Comparison of ENCODE assay signal across 9 mouse cellular contexts in the genomic region with DNA sequence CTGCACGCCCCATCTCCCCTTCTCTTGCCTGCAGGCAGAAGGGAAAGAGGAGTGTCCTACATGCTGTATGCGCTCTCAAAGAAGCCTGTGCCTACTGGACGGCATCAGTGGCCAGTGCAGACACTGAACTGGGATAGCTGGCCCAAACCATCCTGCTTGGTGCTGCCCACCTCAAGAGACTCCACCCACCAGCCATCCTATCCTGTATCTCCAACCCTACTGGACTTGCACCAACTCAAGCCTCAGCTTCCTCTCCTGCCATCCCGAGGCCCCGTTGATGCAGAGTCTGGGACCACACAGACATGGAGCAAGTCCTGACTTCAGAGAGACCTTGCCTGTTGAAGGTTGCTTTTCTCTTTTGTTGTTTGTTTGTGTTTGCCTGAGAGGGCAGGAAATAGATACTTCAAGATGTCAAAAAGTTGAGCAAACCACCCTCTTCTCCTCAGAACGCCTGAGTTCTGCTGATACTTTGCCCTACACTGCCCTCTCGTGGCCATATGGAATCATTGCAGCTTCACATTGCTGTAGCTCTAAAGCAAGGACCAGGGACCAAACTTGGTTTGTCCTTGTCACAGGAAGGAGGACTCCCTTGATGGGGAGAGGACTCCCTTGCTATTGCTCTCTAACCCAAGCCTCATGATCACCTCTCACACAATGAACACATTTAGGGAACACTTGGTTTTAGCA. TPM values are rescaled to one million over a fixed set of nuclear protein-coding genes. Genes with fewer than 3 reads are reported as not detected.
DNase-seq lines count a peak whose midpoint lies in the region; ATAC-seq and TF ChIP-seq lines count a peak whose summit lies in the region.
"Had no signal": no experiment of that assay in that cellular context is flagged by ENCODE, and none has a peak within 500 bp of the region (broad histone marks: within the 10 kb centered on the region; RNA-seq: fewer than 3 reads in every experiment).

No protein-coding gene starts in this region.

- peak; percentile 66 for DNase-seq in ES-E14 (ENCODE audit: low read depth, low spot score)
- DNase-seq in c-Kit-negative CD71-positive TER-119-positive erythroid progenitor cells, embryonic 14.5 days (ENCODE audit: low read depth, low spot score): peak; percentile 55
- peak; percentile 79 for DNase-seq in forebrain, embryonic 11.5 days (ENCODE audit: low spot score)
- DNase-seq in layer of hippocampus, adult 8-10 months (ENCODE audit: low spot score in 2 of 2): peak; percentile 68 to 81
- DNase-seq in lung, postnatal 10 days: peak; percentile 81
- DNase-seq in ovary, postnatal 36 days (ENCODE audit: low spot score): peak; percentile 56
- peak; percentile 72 for DNase-seq in thymus, postnatal 25 days

- WGBS in forebrain, embryonic 11.5 days: 59% methylated on average over 7 of the region's 7 CpGs

- no peak overlapping the region for H3K27ac ChIP-seq in ES-E14 (ENCODE audit: insufficient read depth, low read depth, low read length, poor library complexity, severe bottlenecking)
- H3K27ac ChIP-seq in forebrain, embryonic 11.5 days (ENCODE audit: low read depth, low read length): no peak overlapping the region
- H3K27ac ChIP-seq: limb, embryonic 15.5 days had no signal

- no peak overlapping the region for H3K4me2 ChIP-seq in forebrain, embryonic 11.5 days (ENCODE audit: low read depth, low read length, severe bottlenecking)
- H3K4me2 ChIP-seq: limb, embryonic 15.5 days had no signal

- in situ Hi-C loops in ES-E14 (cut with MboI; ENCODE audit: low sequenced_read_pairs in 2 of 2, unreplicated experiment in 2 of 2): no loop called here

- 0 out of 2 replicates have a peak, but pooled peaks have one; percentile 24 for ATAC-seq in forebrain, embryonic 11.5 days (replicated peaks; ENCODE audit: low FRiP score)
- ATAC-seq in hematopoietic stem cell, adult 5-6 weeks (replicated peaks in 1 of 2; ENCODE audit: insufficient read depth in 1 of 2, low FRiP score in 2 of 2, low TSS enrichment in 1 of 2, low read depth in 1 of 2, poor library complexity in 2 of 2, severe bottlenecking in 2 of 2): peak; percentile 66 to 85

- no peak overlapping the region for H3K4me3 ChIP-seq in ES-E14 (ENCODE audit: insufficient read depth in 1 of 2, low read depth in 1 of 2, low read length in 2 of 2, poor library complexity in 1 of 2, severe bottlenecking in 1 of 2)
- H3K4me3 ChIP-seq in forebrain, embryonic 11.5 days (ENCODE audit: low read depth, low read length): no peak overlapping the region
- H3K4me3 ChIP-seq: limb, embryonic 15.5 days had no signal

- peaks cover 0 to 7% of the 10 kb centered on the region in 2 experiments; a peak in 2 of 4 replicates for H3K4me1 ChIP-seq in ES-E14 (ENCODE audit: control insufficient read depth in 2 of 2, insufficient read depth in 2 of 2, low read length in 2 of 2, poor library complexity in 1 of 2)
- no peaks in the 10 kb centered on the region for H3K4me1 ChIP-seq in forebrain, embryonic 11.5 days (replicated peaks; ENCODE audit: control insufficient read depth, insufficient read depth, low read length)
- H3K4me1 ChIP-seq: limb, embryonic 15.5 days had no signal

- H3K36me3 ChIP-seq in ES-E14 (ENCODE audit: control insufficient read depth, insufficient read depth, low read length, poor library complexity, severe bottlenecking): no peaks in the 10 kb centered on the region
- no peaks in the 10 kb centered on the region for H3K36me3 ChIP-seq in forebrain, embryonic 11.5 days (ENCODE audit: control insufficient read depth, insufficient read depth, low read length)
- H3K36me3 ChIP-seq: limb, embryonic 15.5 days had no signal

- H3K9me3 ChIP-seq in ES-E14 (ENCODE audit: control insufficient read depth, insufficient read depth, low read depth, low read length): no peaks in the 10 kb centered on the region
- no peaks in the 10 kb centered on the region for H3K9me3 ChIP-seq in forebrain, embryonic 11.5 days (ENCODE audit: control insufficient read depth, low read length)
- H3K9me3 ChIP-seq: limb, embryonic 15.5 days had no signal

- no peak overlapping the region for H3K9ac ChIP-seq in ES-E14 (ENCODE audit: insufficient read depth, low read depth, low read length, poor library complexity, severe bottlenecking)
- H3K9ac ChIP-seq in forebrain, embryonic 11.5 days (ENCODE audit: low read length): no peak overlapping the region
- H3K9ac ChIP-seq: limb, embryonic 15.5 days had no signal

- H3K27me3 ChIP-seq in forebrain, embryonic 11.5 days (ENCODE audit: control insufficient read depth, insufficient read depth, low read length): no peaks in the 10 kb centered on the region
- H3K27me3 ChIP-seq: limb, embryonic 15.5 days had no signal

TF ChIP-seq in ES-E14, 5 proteins besides CTCF, POLR2A, EP300 and RAD21:
- TF ChIP-seq ZC3H11A (IDR thresholded peaks at IDR 0.05; ENCODE audit: borderline replicate concordance, low read depth, low read length) (peak; percentile 86), MAFK (IDR thresholded peaks at IDR 0.05; ENCODE audit: insufficient read depth, low read depth, low read length) (no peak), HCFC1 (IDR thresholded peaks at IDR 0.05; ENCODE audit: borderline replicate concordance, insufficient read depth, low read length) (no peak), ZNF384 (IDR thresholded peaks at IDR 0.05; ENCODE audit: low read depth, low read length) (no peak)

RNA-seq across cellular contexts. Expression of a gene that starts 7.9 kb away (rescaled TPM):
- not detected in 2 replicates for total RNA-seq in ES-E14 (2012; rRNA removed)
- polyA plus RNA-seq in forebrain, embryonic 11.5 days (2014; fragmentation: Nextera tagmentation; extraction: Ambion mirVana): 0.76 and 1.2 TPM in 2 replicates
- total RNA-seq in hematopoietic stem cell, adult 5-6 weeks (2017): not detected in 2 replicates
- total RNA-seq in layer of hippocampus, adult 8-10 months (2022): 1 to 10 TPM; 1.2 to 6.0 (median 3.1) TPM

RNA-seq across cellular contexts. Expression of a gene that starts 34.1 kb away (rescaled TPM):
- 0.67 and 1.1 TPM in 2 replicates for total RNA-seq in ES-E14 (2012; rRNA removed)
- 0.08 and 0.09 TPM in 2 replicates for polyA plus RNA-seq in forebrain, embryonic 11.5 days (2014; fragmentation: Nextera tagmentation; extraction: Ambion mirVana)
- not detected in 2 replicates for total RNA-seq in hematopoietic stem cell, adult 5-6 weeks (2017)
- total RNA-seq in layer of hippocampus, adult 8-10 months (2022): 1 to 10 TPM; 4.0 to 5.9 (median 5.3) TPM

RNA-seq across cellular contexts. Expression of a gene that starts 36.3 kb away (rescaled TPM):
- total RNA-seq in ES-E14 (2012; rRNA removed): 3.0 TPM in 2 replicates
- 22.5 and 23.2 TPM in 2 replicates for polyA plus RNA-seq in forebrain, embryonic 11.5 days (2014; fragmentation: Nextera tagmentation; extraction: Ambion mirVana)
- 10.2 and 14.9 TPM in 2 replicates for total RNA-seq in hematopoietic stem cell, adult 5-6 weeks (2017)
- 10 to 100 TPM; 11.9 to 13.8 (median 12.8) TPM for total RNA-seq in layer of hippocampus, adult 8-10 months (2022)
